ENCODE assay signal across 10 mouse cellular contexts in the genomic region with DNA sequence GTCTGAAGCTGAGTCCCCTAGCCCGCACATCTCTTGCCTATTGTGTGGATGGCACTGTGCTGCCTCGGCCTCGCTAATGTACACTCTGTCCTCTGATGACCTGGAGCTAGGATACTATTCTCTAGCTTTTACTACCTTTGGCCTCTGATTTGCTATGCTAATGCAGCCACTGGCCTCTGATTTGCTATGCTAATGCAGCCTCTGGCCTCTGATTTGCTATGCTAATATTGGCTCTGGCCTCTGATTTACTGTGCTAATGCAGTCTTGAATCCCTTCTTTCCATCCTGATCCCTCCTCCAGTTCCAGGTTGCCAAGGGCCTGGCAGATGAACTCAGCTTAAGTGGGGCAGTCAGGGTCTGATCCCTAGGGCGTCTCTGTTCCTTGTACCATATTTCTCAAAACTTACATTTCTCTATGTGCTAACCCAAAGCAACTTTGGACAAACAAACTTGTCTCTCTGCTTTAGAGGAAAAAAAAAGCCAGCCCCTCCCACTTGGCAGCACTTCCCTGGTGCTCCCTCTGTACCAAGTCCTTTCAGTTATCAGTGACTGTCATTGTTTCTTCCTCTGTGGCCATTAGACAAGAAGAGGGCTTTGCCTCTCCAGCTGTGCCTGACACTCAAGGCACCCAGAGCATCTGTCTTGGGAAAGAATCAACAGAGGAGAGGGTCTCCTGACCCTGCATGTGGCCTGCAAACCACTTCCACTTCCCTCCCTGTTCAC.
A peak's percentile ranks its signal among the peaks of the same experiment; 100 is the strongest.
DNase-seq lines count a peak whose midpoint lies in the region; ATAC-seq lines count a peak whose summit lies in the region.
"Had no signal": no experiment of that assay in that cellular context is flagged by ENCODE, and none has a peak within 500 bp of the region (broad histone marks: within the 10 kb centered on the region; RNA-seq: fewer than 3 reads in every experiment).

No protein-coding gene starts in this region.

- peak overlapping the region; percentile 9; the same call in 1 of the 2 replicates for H3K27ac ChIP-seq in midbrain, embryonic 10.5 days (replicated peaks)
- H3K27ac ChIP-seq in midbrain, embryonic 16.5 days (ENCODE audit: low read length) = no peak overlapping the region
- H3K27ac ChIP-seq in intestine, embryonic 16.5 days (ENCODE audit: low read length) = peak overlapping the region; percentile 78
- H3K27ac ChIP-seq in stomach, embryonic 15.5 days = peak overlapping the region; percentile 65; the same call in 1 of the 2 replicates
- H3K27ac ChIP-seq in forebrain, embryonic 14.5 days (ENCODE audit: low read depth, low read length) = no peak overlapping the region
- H3K27ac ChIP-seq: neural tube, embryonic 13.5 days had no signal

- WGBS in midbrain, embryonic 10.5 days = 68% methylated on average over 4 of the region's 4 CpGs
- WGBS in midbrain, embryonic 16.5 days = 52% methylated on average over 4 of the region's 4 CpGs
- WGBS in intestine, embryonic 16.5 days = 67% methylated on average over 4 of the region's 4 CpGs
- WGBS in stomach, embryonic 15.5 days = 63% methylated on average over 4 of the region's 4 CpGs
- 67% methylated on average over 4 of the region's 4 CpGs for WGBS in forebrain, embryonic 14.5 days

- peak; percentile 22 for DNase-seq in cerebellum, adult 9-11 months
- DNase-seq in cerebellum, postnatal 36 days = no peak
- no peak for DNase-seq in midbrain, embryonic 10.5 days (ENCODE audit: low spot score)
- no peak for DNase-seq in cerebellum, adult 11 months
- DNase-seq in forebrain, embryonic 14.5 days (ENCODE audit: low spot score) = no peak

- H3K4me1 ChIP-seq in midbrain, embryonic 10.5 days = peaks cover 39% of the 10 kb centered on the region
- H3K4me1 ChIP-seq in midbrain, embryonic 16.5 days (ENCODE audit: control insufficient read depth, insufficient read depth, low read length) = peaks cover 14% of the 10 kb centered on the region
- H3K4me1 ChIP-seq in intestine, embryonic 16.5 days (ENCODE audit: control insufficient read depth, insufficient read depth, low read length) = peaks cover 42% of the 10 kb centered on the region
- peaks cover 30% of the 10 kb centered on the region for H3K4me1 ChIP-seq in stomach, embryonic 15.5 days
- peaks cover 12% of the 10 kb centered on the region for H3K4me1 ChIP-seq in forebrain, embryonic 14.5 days (ENCODE audit: control insufficient read depth, insufficient read depth, low read length)

- H3K4me2 ChIP-seq in midbrain, embryonic 16.5 days (ENCODE audit: low read length) = no peak overlapping the region
- H3K4me2 ChIP-seq in intestine, embryonic 16.5 days (ENCODE audit: low read depth, low read length) = no peak overlapping the region
- H3K4me2 ChIP-seq in stomach, embryonic 15.5 days = no peak overlapping the region
- no peak overlapping the region for H3K4me2 ChIP-seq in forebrain, embryonic 14.5 days (ENCODE audit: low read length)
- H3K4me2 ChIP-seq: neural tube, embryonic 13.5 days had no signal

- H3K9me3 ChIP-seq in midbrain, embryonic 10.5 days (replicated peaks) = no peaks in the 10 kb centered on the region
- H3K9me3 ChIP-seq in midbrain, embryonic 16.5 days (replicated peaks; ENCODE audit: control insufficient read depth, low read length, poor library complexity, severe bottlenecking) = no peaks in the 10 kb centered on the region
- H3K9me3 ChIP-seq in intestine, embryonic 16.5 days (ENCODE audit: control insufficient read depth, low read length) = 0 out of 2 replicates have a peak, but pooled peaks cover 2% of the 10 kb centered on the region
- no peaks in the 10 kb centered on the region for H3K9me3 ChIP-seq in stomach, embryonic 15.5 days
- no peaks in the 10 kb centered on the region for H3K9me3 ChIP-seq in forebrain, embryonic 14.5 days (replicated peaks; ENCODE audit: control insufficient read depth, low read length)
- H3K9me3 ChIP-seq: neural tube, embryonic 13.5 days had no signal

- H3K36me3 ChIP-seq in midbrain, embryonic 10.5 days = no peaks in the 10 kb centered on the region
- H3K36me3 ChIP-seq in midbrain, embryonic 16.5 days (ENCODE audit: control insufficient read depth, insufficient read depth, low read length) = no peaks in the 10 kb centered on the region
- H3K36me3 ChIP-seq in intestine, embryonic 16.5 days (ENCODE audit: control insufficient read depth, insufficient read depth, low read length) = no peaks in the 10 kb centered on the region
- H3K36me3 ChIP-seq in stomach, embryonic 15.5 days = no peaks in the 10 kb centered on the region
- H3K36me3 ChIP-seq in forebrain, embryonic 14.5 days (ENCODE audit: control insufficient read depth, insufficient read depth, low read length) = no peaks in the 10 kb centered on the region
- H3K36me3 ChIP-seq: neural tube, embryonic 13.5 days had no signal

- H3K4me3 ChIP-seq in midbrain, embryonic 10.5 days = no peak overlapping the region
- H3K4me3 ChIP-seq in midbrain, embryonic 16.5 days (ENCODE audit: low read depth, low read length) = no peak overlapping the region
- H3K4me3 ChIP-seq in intestine, embryonic 16.5 days (ENCODE audit: low read length) = no peak overlapping the region
- no peak overlapping the region for H3K4me3 ChIP-seq in stomach, embryonic 15.5 days (replicated peaks)
- no peak overlapping the region for H3K4me3 ChIP-seq in forebrain, embryonic 14.5 days (ENCODE audit: low read depth, low read length)
- H3K4me3 ChIP-seq: neural tube, embryonic 13.5 days had no signal

- no peak overlapping the region for H3K9ac ChIP-seq in midbrain, embryonic 16.5 days (ENCODE audit: low read depth, low read length)
- no peak overlapping the region; the same call in 1 of the 2 replicates for H3K9ac ChIP-seq in intestine, embryonic 16.5 days (ENCODE audit: low read depth, low read length)
- no peak overlapping the region for H3K9ac ChIP-seq in stomach, embryonic 15.5 days
- H3K9ac ChIP-seq in forebrain, embryonic 14.5 days (ENCODE audit: low read length) = no peak overlapping the region
- H3K9ac ChIP-seq: neural tube, embryonic 13.5 days had no signal

- ATAC-seq in midbrain, embryonic 16.5 days = no peak
- no peak for ATAC-seq in intestine, embryonic 16.5 days
- ATAC-seq in stomach, embryonic 15.5 days (ENCODE audit: insufficient read depth, low FRiP score, low read depth) = no peak
- no peak for ATAC-seq in forebrain, embryonic 14.5 days

- no peaks in the 10 kb centered on the region for H3K27me3 ChIP-seq in midbrain, embryonic 10.5 days (ENCODE audit: low read depth, poor library complexity, severe bottlenecking)
- H3K27me3 ChIP-seq in midbrain, embryonic 16.5 days (ENCODE audit: control insufficient read depth, insufficient read depth, low read depth, low read length) = no peaks in the 10 kb centered on the region
- no peaks in the 10 kb centered on the region for H3K27me3 ChIP-seq in intestine, embryonic 16.5 days (replicated peaks; ENCODE audit: control insufficient read depth, insufficient read depth, low read length)
- no peaks in the 10 kb centered on the region for H3K27me3 ChIP-seq in stomach, embryonic 15.5 days (replicated peaks)
- no peaks in the 10 kb centered on the region for H3K27me3 ChIP-seq in forebrain, embryonic 14.5 days (replicated peaks; ENCODE audit: control insufficient read depth, insufficient read depth, low read length)
- H3K27me3 ChIP-seq: CH12.LX; neural tube, embryonic 13.5 days had no signal

Comparison
In these comparisons a context has a peak if more than half of its experiments do, and no peak if none do; other contexts are left out.
1. H3K27ac ChIP-seq: peak in midbrain, embryonic 10.5 days (single experiment), intestine, embryonic 16.5 days (single experiment) and stomach, embryonic 15.5 days (single experiment); none in midbrain, embryonic 16.5 days (single experiment) and forebrain, embryonic 14.5 days (single experiment).